Mouse (Mus musculus) Patski (cell line): ENCODE measurements around the gene Rsad2. TPM values are rescaled to one million over a fixed set of nuclear protein-coding genes. Genes with fewer than 3 reads are reported as not detected.
"Not testable (repeated sequence)": the region's sequence is repeated elsewhere in the genome, so short reads cannot be mapped to it uniquely, and the experiment has no call there.

Experiments used
- ATAC-seq: fragments of 100-300 bp; one replicate; pipeline ENCODE4 v1.8.0; 2021
- CTCF ChIA-PET: fragments of 350-600 bp; sonication (Branson Sonifier 250); formaldehyde crosslinking; loops from one replicate; lab custom pipeline; 2022; ENCODE audit warnings: inconsistent platforms; lab: Charles Lee
- POLR2A ChIA-PET: fragments of 350-600 bp; sonication (Branson Sonifier 250); formaldehyde crosslinking; loops from one replicate; lab custom pipeline; 2022; ENCODE audit warnings: antibody characterized with exemption, inconsistent platforms; lab: Charles Lee
- DNase-seq: peaks from one replicate; pipeline ENCODE4 v3.0.0-alpha.2; 2011; ENCODE audit warnings: low read depth, low spot score
- H3K27me3 ChIP-seq: fragments of 371-371 bp; one replicate; pipeline ENCODE4 v1.5.1; 2021
- CTCF ChIP-seq: fragments of 100-300 bp; IDR thresholded peaks from one replicate; pipeline ENCODE4 v1.5.1; 2021
- in situ Hi-C: fragments of 300-500 bp; cut with MboI; formaldehyde crosslinking; loops from 3 replicates; pipeline ENCODE4 v1.11.1; 2018; ENCODE audit warnings: low pct_unique_long_range_greater_than_20kb, mixed read lengths
- polyA plus RNA-seq: library from polyadenylated mRNA; unstranded; gene quantifications from one replicate; pipeline ENCODE4 v1.2.3, GENCODE M21; 2021

Gene Rsad2
- 0.28 TPM for polyA plus RNA-seq

- no peak for ATAC-seq
Measured at GRCm38 (mm10) chr12:26456028-26456698, at the start of gene Rsad2. Rsad2 (minus strand) TSS chr12:26456452.

DNA sequence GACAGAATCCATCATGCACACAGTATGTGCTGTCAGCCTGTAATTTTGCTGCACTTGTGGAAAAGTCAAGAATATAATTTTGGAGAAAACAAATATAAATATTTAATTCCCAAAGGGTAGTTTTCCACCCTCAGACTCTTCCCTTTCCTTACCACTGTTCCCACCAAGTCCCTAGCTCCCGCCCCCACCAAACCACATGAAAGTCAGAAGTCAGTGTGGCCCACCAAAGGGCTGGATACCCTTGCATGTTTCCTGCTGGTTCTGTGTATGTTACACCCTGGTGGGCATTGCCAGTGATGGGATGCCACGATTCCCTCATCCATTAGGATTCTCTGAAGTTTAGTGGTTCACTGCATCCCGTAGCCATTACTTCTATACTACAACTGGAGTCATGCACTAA lies 44.8 kb upstream of the Rsad2 start:
- CTCF ChIA-PET = interaction anchor here (1.3 kb wide), 1 partner anchor 11 kb away, joined by 3 read pairs; no protein-coding TSS in a partner anchor
- in situ Hi-C loops = no loop called here
- ATAC-seq (no peak), DNase-seq (no peak)
- H3K27me3 ChIP-seq = no peaks in the 10 kb centered on the region
- no peak for TF ChIP-seq CTCF
- POLR2A ChIA-PET = no interaction called here

More at GRCm38 (mm10) chr12:26456028-26456698, at the start of gene Rsad2:
- ChIA-PET CTCF (no interaction called here), POLR2A (no interaction called here)
- in situ Hi-C loops = no loop called here
- no peak for DNase-seq
- no peak for TF ChIP-seq CTCF
- H3K27me3 ChIP-seq = no peaks in the 10 kb centered on the region

GRCm38 (mm10) chr12:26489942-26490341 lies 33.7 kb upstream of the Rsad2 start:
- TF ChIP-seq CTCF = no peak
- ChIA-PET POLR2A (no interaction called here), CTCF (interaction anchor here (0.8 kb wide), 1 partner anchor 11 kb away, joined by 3 read pairs; no protein-coding TSS in a partner anchor)
- in situ Hi-C loops = no loop called here
- DNase-seq (no peak), ATAC-seq (no peak)
- peaks cover 3% of the 10 kb centered on the region for H3K27me3 ChIP-seq

- no peak for TF ChIP-seq CTCF
- H3K27me3 ChIP-seq = peaks cover 3% of the 10 kb centered on the region
- in situ Hi-C loops = no loop called here
- DNase-seq (no peak), ATAC-seq (no peak)
- CTCF ChIA-PET = interaction anchor here (0.7 to 1.2 kb wide), 4 partner anchors 8 to 17 kb away, joined by 3 to 4 read pairs (median 3); no protein-coding TSS in a partner anchor
- POLR2A ChIA-PET = no interaction called here
Measured at GRCm38 (mm10) chr12:26488617-26489274, 32.5 kb upstream of the Rsad2 start.

- H3K27me3 ChIP-seq = peaks cover 3% of the 10 kb centered on the region
- peak; percentile 71 for TF ChIP-seq CTCF
- DNase-seq (no peak), ATAC-seq (no peak)
- in situ Hi-C loops = no loop called here
- ChIA-PET CTCF (interaction anchor here (1.0 to 1.2 kb wide), 4 partner anchors 9 to 14 kb away, joined by 3 to 4 read pairs (median 3); no protein-coding TSS in a partner anchor), POLR2A (no interaction called here)
Measured at GRCm38 (mm10) chr12:26487874-26488616, 31.8 kb upstream of the Rsad2 start.

GRCm38 (mm10) chr12:26485738-26486580 lies 29.7 kb upstream of the Rsad2 start:
- POLR2A ChIA-PET, in situ Hi-C loops, CTCF ChIA-PET, H3K27me3 ChIP-seq, ATAC-seq, DNase-seq: not testable (repeated sequence)

- no peak for ATAC-seq
- no peaks in the 10 kb centered on the region for H3K27me3 ChIP-seq
- DNase-seq = no peak
- CTCF ChIA-PET = interaction anchor here (0.8 to 1.4 kb wide), 2 partner anchors 10 kb away, joined by 3 to 4 read pairs; partner anchors contain the start of gene Cmpk2
- in situ Hi-C loops = no loop called here
- TF ChIP-seq CTCF = no peak
- POLR2A ChIA-PET = no interaction called here
Measured at GRCm38 (mm10) chr12:26478196-26479004, 22.1 kb upstream of the Rsad2 start.

- in situ Hi-C loops = no loop called here
- CTCF ChIA-PET = interaction anchor here (1.6 kb wide), 1 partner anchor 18 kb away, joined by 3 read pairs; no protein-coding TSS in a partner anchor
- H3K27me3 ChIP-seq = no peaks in the 10 kb centered on the region
- TF ChIP-seq CTCF = no peak
- ATAC-seq = no peak
- DNase-seq = no peak
- POLR2A ChIA-PET = no interaction called here
Measured at GRCm38 (mm10) chr12:26477198-26477597, 20.9 kb upstream of the Rsad2 start.

DNA sequence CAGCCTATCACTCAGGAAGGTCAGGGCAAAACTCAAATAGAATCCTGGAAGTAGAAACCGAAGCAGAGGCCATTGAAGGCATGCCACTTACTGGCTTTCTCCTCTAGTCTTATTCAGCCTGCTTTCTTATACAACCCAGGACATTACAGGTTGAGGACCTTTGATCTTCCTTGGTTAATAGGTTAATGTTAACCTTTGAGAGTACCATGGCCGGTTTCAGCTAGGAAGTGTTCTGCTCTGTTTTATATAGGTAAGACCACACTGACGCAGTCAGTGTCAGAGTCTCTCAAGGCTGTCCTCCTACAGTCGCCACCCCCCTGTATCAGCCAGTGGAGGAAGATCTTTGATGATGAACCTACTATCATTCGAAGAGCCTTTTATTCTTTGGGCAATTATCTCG lies 17.5 kb upstream of the Rsad2 start:
- DNase-seq (no peak), ATAC-seq (no peak)
- H3K27me3 ChIP-seq = no peaks in the 10 kb centered on the region
- ChIA-PET POLR2A (no interaction called here), CTCF (no interaction called here)
- no peak for TF ChIP-seq CTCF
- in situ Hi-C loops = no loop called here
